Mouse (Mus musculus): Measurements from ENCODE around the gene Brpf3. TPM values are rescaled to one million over a fixed set of nuclear protein-coding genes. Genes with fewer than 3 reads are reported as not detected.

Gene Brpf3
- polyA plus RNA-seq, 1 experiment from 2014 or later, result 6.0 TPM

- no peak for TF ChIP-seq EP300 (IDR thresholded peaks at IDR 0.05)
- no peak for TF ChIP-seq CTCF (IDR thresholded peaks at IDR 0.05)
- Histone ChIP-seq H3K27ac (ENCODE audit: low read length) (no peak overlapping the region), H3K4me2 (replicated peaks; ENCODE audit: low read depth, low read length) (no peak overlapping the region), H3K27me3 (replicated peaks; ENCODE audit: insufficient read depth, low read length) (no peaks in the 10 kb centered on the region), H3K4me1 (ENCODE audit: insufficient read depth, low read depth, low read length) (no peaks in the 10 kb centered on the region; the same call in 1 of the 2 replicates), H3K36me3 (ENCODE audit: insufficient read depth, low read length) (no peaks in the 10 kb centered on the region), H3K9me3 (ENCODE audit: low read length) (no peaks in the 10 kb centered on the region), H3K4me3 (ENCODE audit: low read depth, low read length) (no peak overlapping the region), H3K9ac (replicated peaks; ENCODE audit: low read depth) (no peak overlapping the region)
- ATAC-seq (no peak), DNase-seq (ENCODE audit: low spot score) (no peak)
- WGBS, result 50% methylated on average over 11 of the region's 11 CpGs
Measured at GRCm38 (mm10) chr17:28871831-28872230, 70.9 kb downstream of the Brpf3 start.

- H3K4me1 ChIP-seq (ENCODE audit: insufficient read depth, low read depth, low read length), result no peaks in the 10 kb centered on the region; the same call in 1 of the 2 replicates
- no peaks in the 10 kb centered on the region for H3K36me3 ChIP-seq (ENCODE audit: insufficient read depth, low read length)
- no peaks in the 10 kb centered on the region for H3K9me3 ChIP-seq (ENCODE audit: low read length)
- H3K9ac ChIP-seq (replicated peaks; ENCODE audit: low read depth), result no peak overlapping the region
- DNase-seq (ENCODE audit: low spot score), result no peak
- H3K27ac ChIP-seq (ENCODE audit: low read length), result no peak overlapping the region
- H3K27me3 ChIP-seq (replicated peaks; ENCODE audit: insufficient read depth, low read length), result no peaks in the 10 kb centered on the region
- no peak for TF ChIP-seq EP300 (IDR thresholded peaks at IDR 0.05)
- TF ChIP-seq CTCF (IDR thresholded peaks at IDR 0.05), result no peak
- 73% methylated on average over 7 of the region's 7 CpGs for WGBS
- no peak overlapping the region for H3K4me3 ChIP-seq (ENCODE audit: low read depth, low read length)
- ATAC-seq, result no peak
- no peak overlapping the region for H3K4me2 ChIP-seq (replicated peaks; ENCODE audit: low read depth, low read length)
Measured at GRCm38 (mm10) chr17:28872322-28872721, 71.4 kb downstream of the Brpf3 start.

GRCm38 (mm10) chr17:28874216-28874615 is 73.3 kb downstream of the Brpf3 start:
- Histone ChIP-seq H3K27ac (ENCODE audit: low read length) (no peak overlapping the region), H3K36me3 (ENCODE audit: insufficient read depth, low read length) (no peaks in the 10 kb centered on the region), H3K27me3 (replicated peaks; ENCODE audit: insufficient read depth, low read length) (no peaks in the 10 kb centered on the region), H3K4me1 (ENCODE audit: insufficient read depth, low read depth, low read length) (no peaks in the 10 kb centered on the region; the same call in 1 of the 2 replicates), H3K9me3 (ENCODE audit: low read length) (no peaks in the 10 kb centered on the region), H3K4me2 (replicated peaks; ENCODE audit: low read depth, low read length) (no peak overlapping the region), H3K4me3 (ENCODE audit: low read depth, low read length) (no peak overlapping the region), H3K9ac (replicated peaks; ENCODE audit: low read depth) (no peak overlapping the region)
- DNase-seq (ENCODE audit: low spot score), result no peak
- WGBS, result 72% methylated on average over 4 of the region's 4 CpGs
- ATAC-seq, result no peak
- no peak for TF ChIP-seq EP300 (IDR thresholded peaks at IDR 0.05)
- no peak for TF ChIP-seq CTCF (IDR thresholded peaks at IDR 0.05)

- DNase-seq (ENCODE audit: low spot score), result peak; percentile 25
- 38% methylated on average over 7 of the region's 7 CpGs for WGBS
- Histone ChIP-seq H3K4me2 (replicated peaks; ENCODE audit: low read depth, low read length) (no peak overlapping the region), H3K4me3 (ENCODE audit: low read depth, low read length) (no peak overlapping the region), H3K9me3 (ENCODE audit: low read length) (no peaks in the 10 kb centered on the region), H3K36me3 (ENCODE audit: insufficient read depth, low read length) (no peaks in the 10 kb centered on the region), H3K4me1 (ENCODE audit: insufficient read depth, low read depth, low read length) (no peaks in the 10 kb centered on the region; the same call in 1 of the 2 replicates), H3K9ac (replicated peaks; ENCODE audit: low read depth) (no peak overlapping the region), H3K27me3 (replicated peaks; ENCODE audit: insufficient read depth, low read length) (no peaks in the 10 kb centered on the region), H3K27ac (ENCODE audit: low read length) (no peak overlapping the region)
- ATAC-seq, result peak; percentile 18; the same call in 1 of the 2 replicates
- no peak for TF ChIP-seq EP300 (IDR thresholded peaks at IDR 0.05)
- TF ChIP-seq CTCF (IDR thresholded peaks at IDR 0.05), result no peak
Measured at GRCm38 (mm10) chr17:28874825-28875224, 73.9 kb downstream of the Brpf3 start.

- DNase-seq (ENCODE audit: low spot score) (peak; percentile 92), ATAC-seq (peak; percentile 90)
- Histone ChIP-seq H3K27me3 (replicated peaks; ENCODE audit: insufficient read depth, low read length) (no peaks in the 10 kb centered on the region), H3K36me3 (ENCODE audit: insufficient read depth, low read length) (no peaks in the 10 kb centered on the region), H3K27ac (ENCODE audit: low read length) (no peak overlapping the region), H3K9me3 (ENCODE audit: low read length) (no peaks in the 10 kb centered on the region), H3K4me1 (ENCODE audit: insufficient read depth, low read depth, low read length) (no peaks in the 10 kb centered on the region; the same call in 1 of the 2 replicates), H3K4me2 (replicated peaks; ENCODE audit: low read depth, low read length) (no peak overlapping the region), H3K4me3 (ENCODE audit: low read depth, low read length) (no peak overlapping the region), H3K9ac (replicated peaks; ENCODE audit: low read depth) (no peak overlapping the region)
- TF ChIP-seq EP300 (IDR thresholded peaks at IDR 0.05), result no peak
- no peak for TF ChIP-seq CTCF (IDR thresholded peaks at IDR 0.05)
- 37% methylated on average over 8 of the region's 8 CpGs for WGBS
Measured at GRCm38 (mm10) chr17:28875316-28875715, 74.4 kb downstream of the Brpf3 start.

GRCm38 (mm10) chr17:28876331-28876730 is 75.4 kb downstream of the Brpf3 start:
- no peaks in the 10 kb centered on the region for H3K27me3 ChIP-seq (replicated peaks; ENCODE audit: insufficient read depth, low read length)
- H3K36me3 ChIP-seq (ENCODE audit: insufficient read depth, low read length), result no peaks in the 10 kb centered on the region
- H3K27ac ChIP-seq (ENCODE audit: low read length), result no peak overlapping the region
- ATAC-seq (no peak), DNase-seq (ENCODE audit: low spot score) (no peak)
- H3K4me3 ChIP-seq (ENCODE audit: low read depth, low read length), result no peak overlapping the region
- WGBS, result 79% methylated on average over 5 of the region's 5 CpGs
- TF ChIP-seq CTCF (IDR thresholded peaks at IDR 0.05) (no peak), EP300 (IDR thresholded peaks at IDR 0.05) (no peak)
- H3K9ac ChIP-seq (replicated peaks; ENCODE audit: low read depth), result no peak overlapping the region
- H3K4me2 ChIP-seq (replicated peaks; ENCODE audit: low read depth, low read length), result no peak overlapping the region
- no peaks in the 10 kb centered on the region; the same call in 1 of the 2 replicates for H3K4me1 ChIP-seq (ENCODE audit: insufficient read depth, low read depth, low read length)
- H3K9me3 ChIP-seq (ENCODE audit: low read length), result no peaks in the 10 kb centered on the region

- Histone ChIP-seq H3K9ac (replicated peaks; ENCODE audit: low read depth) (no peak overlapping the region), H3K4me3 (ENCODE audit: low read depth, low read length) (no peak overlapping the region), H3K9me3 (ENCODE audit: low read length) (no peaks in the 10 kb centered on the region), H3K36me3 (ENCODE audit: insufficient read depth, low read length) (no peaks in the 10 kb centered on the region), H3K4me2 (replicated peaks; ENCODE audit: low read depth, low read length) (no peak overlapping the region), H3K27ac (ENCODE audit: low read length) (no peak overlapping the region), H3K27me3 (replicated peaks; ENCODE audit: insufficient read depth, low read length) (no peaks in the 10 kb centered on the region), H3K4me1 (ENCODE audit: insufficient read depth, low read depth, low read length) (no peaks in the 10 kb centered on the region; the same call in 1 of the 2 replicates)
- no peak for ATAC-seq
- DNase-seq (ENCODE audit: low spot score), result peak; percentile 48
- WGBS, result 18% methylated on average over 18 of the region's 19 CpGs
- TF ChIP-seq EP300 (IDR thresholded peaks at IDR 0.05) (no peak), CTCF (IDR thresholded peaks at IDR 0.05) (peak; percentile 61)
Measured at GRCm38 (mm10) chr17:28876821-28877220, 75.9 kb downstream of the Brpf3 start.
